Mouse (Mus musculus) neural tube, embryonic 11.5 days (tissue): ENCODE measurements at regions not wholly inside any gene's neighbourhood (a gene's known extent, or its start where the extent isn't known, plus 50 kb on each side); places are given as distances from the start of the nearest gene placed in this dataset.
A peak's percentile ranks its signal among the peaks of the same experiment; 100 is the strongest.

Experiments used
- ATAC-seq: fragments of 200-750 bp; cut with Nextera tagmentation; 2 replicates; pipeline ENCODE4 v1.8.0; 2017; ENCODE audit warnings: moderate number of reproducible peaks, mild to moderate bottlenecking, moderate TSS enrichment, moderate library complexity; ENCODE audit not compliant: insufficient read depth, low FRiP score, low TSS enrichment
- DNase-seq: peaks from one replicate; pipeline ENCODE4 v3.0.0-alpha.2; 2015; ENCODE audit warnings: low spot score
- H3K27ac ChIP-seq: fragments of 300-500 bp; sonication (generic); 2 replicates; pipeline ENCODE4 v1.5.1; 2014; ENCODE audit warnings: low read depth, mild to moderate bottlenecking, low read length
- H3K27me3 ChIP-seq: fragments of 300-500 bp; sonication (generic); 2 replicates; pipeline ENCODE4 v1.6.1; 2014; ENCODE audit warnings: mild to moderate bottlenecking, low read length, mixed read lengths; ENCODE audit not compliant: control insufficient read depth, insufficient read depth
- H3K36me3 ChIP-seq: fragments of 300-500 bp; sonication (generic); 2 replicates; pipeline ENCODE4 v1.6.1; 2014; ENCODE audit warnings: mild to moderate bottlenecking, low read length, moderate library complexity, mixed read lengths; ENCODE audit not compliant: control insufficient read depth, insufficient read depth
- H3K4me1 ChIP-seq: fragments of 300-500 bp; sonication (generic); 2 replicates; pipeline ENCODE4 v1.6.1; 2014; ENCODE audit warnings: low read length, mixed read lengths; ENCODE audit not compliant: control insufficient read depth, insufficient read depth
- H3K4me2 ChIP-seq: fragments of 300-500 bp; sonication (generic); 2 replicates; pipeline ENCODE4 v1.6.1; 2014; ENCODE audit warnings: low read depth, mild to moderate bottlenecking, moderate library complexity
- H3K4me3 ChIP-seq: fragments of 300-500 bp; sonication (generic); 2 replicates; pipeline ENCODE4 v1.5.1; 2014; ENCODE audit warnings: low read depth, low read length
- H3K9ac ChIP-seq: fragments of 300-500 bp; sonication (generic); 2 replicates; pipeline ENCODE4 v1.6.1; 2014; ENCODE audit warnings: mild to moderate bottlenecking, low read length
- H3K9me3 ChIP-seq: fragments of 300-500 bp; sonication (generic); 2 replicates; pipeline ENCODE4 v1.6.1; 2016; ENCODE audit warnings: low read length; ENCODE audit not compliant: control insufficient read depth
- WGBS: fragments of 180-500 bp; shearing (Covaris S2); extraction: QIAGEN DNeasy Blood & Tissue Kit; methylation state at CpG from one replicate; pipeline ENCODE4 v1.1.7; 2014; 5-methylcytosine and 5-hydroxymethylcytosine counted together

DNA sequence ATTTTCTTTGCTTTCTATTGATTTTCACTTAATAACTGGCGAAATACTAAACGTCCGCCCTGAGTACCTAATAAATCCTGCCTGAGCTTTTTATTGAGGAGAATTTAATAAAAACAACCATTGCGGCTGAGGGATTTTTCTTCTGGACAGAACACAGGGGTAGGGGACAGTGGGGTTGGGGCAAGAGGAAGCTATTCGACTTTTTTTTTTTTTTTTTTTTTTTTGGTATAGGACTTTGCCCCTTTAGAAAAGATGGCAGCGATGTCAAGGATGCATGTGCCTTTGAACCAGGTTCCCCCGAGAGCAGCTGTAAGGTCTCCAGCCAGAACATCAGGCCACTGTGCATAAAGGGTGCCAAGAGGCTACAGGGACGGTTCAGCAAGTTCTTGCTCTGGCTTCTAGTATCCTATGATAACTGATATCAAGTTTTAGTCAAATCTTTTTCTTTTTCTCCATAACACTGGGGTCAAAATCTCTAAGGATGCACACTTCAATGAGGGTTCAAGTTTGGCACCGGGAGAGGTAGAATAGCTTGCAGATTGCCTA is 126.9 kb downstream of the Gm10295 start:
- H3K4me2 ChIP-seq: no peak overlapping the region
- H3K27ac ChIP-seq: no peak overlapping the region
- ATAC-seq (no peak), DNase-seq (no peak)
- no peaks in the 10 kb centered on the region for H3K4me1 ChIP-seq
- H3K36me3 ChIP-seq: no peaks in the 10 kb centered on the region
- WGBS: 78% methylated on average over 9 of the region's 9 CpGs
- no peaks in the 10 kb centered on the region for H3K9me3 ChIP-seq
- no peak overlapping the region for H3K4me3 ChIP-seq
- H3K9ac ChIP-seq: no peak overlapping the region
- H3K27me3 ChIP-seq: no peaks in the 10 kb centered on the region

DNA sequence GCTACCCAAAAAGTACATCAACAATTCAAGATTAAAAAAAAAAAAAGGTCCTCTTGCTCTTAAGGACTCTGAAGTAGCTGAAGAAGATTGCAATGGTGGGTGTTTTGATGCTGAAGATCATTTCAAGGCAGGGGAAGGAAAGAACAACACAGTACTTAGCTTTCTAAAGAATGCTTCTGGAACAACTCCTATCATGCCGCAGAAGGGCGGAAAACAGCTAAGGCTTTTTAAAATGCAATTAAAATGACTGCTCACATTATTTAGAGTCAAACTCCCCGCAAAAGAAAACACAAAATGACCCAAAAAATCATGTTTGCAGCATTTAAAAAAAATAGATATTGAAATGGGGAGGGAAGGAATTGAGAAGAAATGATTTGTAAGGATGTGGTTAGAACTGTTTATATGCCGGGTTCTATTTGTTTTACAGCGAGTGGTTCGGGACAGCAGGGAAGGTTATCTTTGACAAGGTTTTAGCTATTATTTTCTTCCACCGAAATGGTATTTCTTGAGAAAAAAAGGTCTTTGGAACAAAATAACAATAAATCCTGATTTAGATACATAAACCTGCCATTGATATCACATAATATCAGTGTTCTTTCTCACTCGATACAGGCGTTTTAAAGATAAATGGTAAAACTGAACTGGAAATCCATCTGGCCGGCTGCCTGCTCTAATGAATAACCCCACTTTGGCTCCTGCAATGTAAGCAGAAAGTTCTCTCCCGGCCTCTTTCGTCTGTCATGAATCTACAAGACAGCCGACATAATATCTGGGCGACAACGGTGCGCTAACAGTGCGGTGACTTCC is 127.6 kb downstream of the Gm10295 start:
- 72% methylated on average over 17 of the region's 17 CpGs for WGBS
- Histone ChIP-seq H3K4me1 (no peaks in the 10 kb centered on the region), H3K27me3 (no peaks in the 10 kb centered on the region), H3K9me3 (no peaks in the 10 kb centered on the region), H3K9ac (no peak overlapping the region), H3K4me2 (no peak overlapping the region), H3K36me3 (no peaks in the 10 kb centered on the region), H3K27ac (no peak overlapping the region), H3K4me3 (no peak overlapping the region)
- no peak for ATAC-seq
- DNase-seq: no peak

DNA sequence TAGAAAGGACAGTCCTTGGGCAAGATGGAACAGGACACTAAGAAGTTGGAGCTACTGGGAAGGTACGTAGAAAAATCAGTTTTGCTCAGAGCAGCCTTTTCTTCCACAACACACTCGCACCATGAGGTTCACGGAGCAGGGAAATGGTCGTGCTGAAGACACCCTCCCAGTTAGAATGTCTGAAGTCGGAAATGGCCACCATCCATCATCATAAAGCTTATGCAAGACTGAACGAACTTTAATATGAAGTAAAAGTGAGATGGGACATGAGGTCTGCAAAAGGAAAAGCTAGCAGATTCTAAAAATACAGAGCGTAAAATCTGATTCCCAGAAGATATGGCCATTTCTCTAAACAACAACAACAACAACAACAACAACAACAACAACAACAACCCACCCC is 133.9 kb downstream of the Gm10295 start:
- no peaks in the 10 kb centered on the region for H3K4me1 ChIP-seq
- no peaks in the 10 kb centered on the region for H3K27me3 ChIP-seq
- no peaks in the 10 kb centered on the region for H3K9me3 ChIP-seq
- ATAC-seq (no peak), DNase-seq (no peak)
- no peak overlapping the region for H3K9ac ChIP-seq
- H3K4me3 ChIP-seq: no peak overlapping the region
- no peak overlapping the region for H3K27ac ChIP-seq
- no peaks in the 10 kb centered on the region for H3K36me3 ChIP-seq
- no peak overlapping the region for H3K4me2 ChIP-seq
- WGBS: 74% methylated on average over 7 of the region's 7 CpGs

DNA sequence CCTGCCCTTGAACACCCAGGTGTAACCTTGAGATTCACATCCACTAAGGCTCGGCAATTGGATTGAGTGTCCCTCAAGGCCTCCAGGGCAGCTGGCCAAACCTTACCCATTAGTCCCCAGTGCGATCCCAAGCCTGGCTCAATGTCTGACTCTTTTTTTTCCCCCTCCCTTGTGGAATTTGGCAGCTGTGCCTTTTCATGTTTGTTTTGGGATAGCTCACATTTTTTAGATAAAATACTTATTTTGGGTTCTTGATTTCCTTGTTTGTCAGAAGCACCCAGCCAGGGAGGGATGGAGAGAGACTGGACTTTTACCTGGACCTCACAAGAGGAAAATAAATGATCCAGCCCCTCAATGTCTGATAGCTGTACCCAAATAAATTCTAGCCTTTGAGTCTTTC is 134.5 kb downstream of the Gm10295 start:
- H3K27ac ChIP-seq: no peak overlapping the region
- H3K36me3 ChIP-seq: no peaks in the 10 kb centered on the region
- no peaks in the 10 kb centered on the region for H3K27me3 ChIP-seq
- H3K9ac ChIP-seq: no peak overlapping the region
- ATAC-seq (no peak), DNase-seq (no peak)
- no peaks in the 10 kb centered on the region for H3K4me1 ChIP-seq
- H3K9me3 ChIP-seq: no peaks in the 10 kb centered on the region
- 74% methylated on average over 2 of the region's 2 CpGs for WGBS
- H3K4me3 ChIP-seq: no peak overlapping the region
- H3K4me2 ChIP-seq: no peak overlapping the region

DNA sequence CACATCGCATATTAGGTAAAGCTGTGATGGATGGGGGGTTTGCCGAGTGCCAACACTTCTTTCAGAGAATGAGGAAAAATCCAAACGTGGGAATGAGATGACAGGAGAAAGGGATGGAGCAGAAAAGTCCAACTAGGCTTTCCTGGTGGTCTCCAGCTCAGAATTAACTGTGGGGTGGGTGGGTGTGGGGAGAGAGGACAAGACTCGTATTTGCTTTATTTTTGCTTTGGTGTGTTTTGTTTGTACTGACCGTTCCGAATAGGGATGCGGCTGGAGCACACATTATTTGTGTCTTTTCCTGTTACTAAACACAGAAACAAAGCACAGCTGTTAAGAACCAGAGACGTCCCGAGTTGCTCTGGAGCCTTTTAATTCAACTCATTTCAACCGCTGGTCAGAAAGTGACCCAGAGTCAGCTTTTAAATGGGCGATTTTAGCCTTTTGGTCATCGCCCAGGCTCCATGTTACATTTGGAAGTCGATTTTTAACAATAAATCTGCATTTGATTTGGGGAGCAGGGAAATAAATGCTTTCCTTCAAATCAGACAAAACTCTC is 136.7 kb downstream of the Gm10295 start:
- Histone ChIP-seq H3K4me2 (no peak overlapping the region), H3K9me3 (no peaks in the 10 kb centered on the region), H3K9ac (no peak overlapping the region), H3K27ac (no peak overlapping the region), H3K4me1 (no peaks in the 10 kb centered on the region), H3K36me3 (no peaks in the 10 kb centered on the region), H3K27me3 (no peaks in the 10 kb centered on the region), H3K4me3 (no peak overlapping the region)
- no peak for DNase-seq
- ATAC-seq: no peak
- WGBS: 58% methylated on average over 13 of the region's 13 CpGs

DNA sequence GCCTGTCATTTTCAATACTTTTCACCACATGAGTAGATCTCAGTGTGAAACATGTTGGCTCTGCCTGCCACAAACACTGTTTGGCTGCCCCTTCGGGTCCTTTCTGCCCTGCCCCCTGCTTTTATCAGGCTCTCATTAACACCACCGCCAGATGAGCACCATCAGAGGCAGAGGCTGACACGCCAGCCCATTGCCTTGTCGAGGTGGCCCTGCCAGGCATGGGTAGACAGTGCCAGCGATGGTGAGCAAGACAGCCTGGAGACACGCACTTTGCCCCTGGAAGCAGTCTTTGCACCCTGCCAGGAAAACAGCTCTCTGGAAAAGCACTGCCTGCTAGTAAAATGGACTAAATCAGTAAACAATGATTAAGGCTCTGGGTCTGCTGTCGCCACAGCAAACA is 158.2 kb downstream of the Gm10295 start:
- H3K4me3 ChIP-seq: no peak overlapping the region
- no peak overlapping the region for H3K27ac ChIP-seq
- H3K4me2 ChIP-seq: no peak overlapping the region
- no peaks in the 10 kb centered on the region for H3K36me3 ChIP-seq
- no peak for DNase-seq
- H3K9me3 ChIP-seq: no peaks in the 10 kb centered on the region
- no peaks in the 10 kb centered on the region for H3K4me1 ChIP-seq
- WGBS: 31% methylated on average over 7 of the region's 7 CpGs
- no peak overlapping the region for H3K9ac ChIP-seq
- ATAC-seq: no peak
- no peaks in the 10 kb centered on the region for H3K27me3 ChIP-seq

DNA sequence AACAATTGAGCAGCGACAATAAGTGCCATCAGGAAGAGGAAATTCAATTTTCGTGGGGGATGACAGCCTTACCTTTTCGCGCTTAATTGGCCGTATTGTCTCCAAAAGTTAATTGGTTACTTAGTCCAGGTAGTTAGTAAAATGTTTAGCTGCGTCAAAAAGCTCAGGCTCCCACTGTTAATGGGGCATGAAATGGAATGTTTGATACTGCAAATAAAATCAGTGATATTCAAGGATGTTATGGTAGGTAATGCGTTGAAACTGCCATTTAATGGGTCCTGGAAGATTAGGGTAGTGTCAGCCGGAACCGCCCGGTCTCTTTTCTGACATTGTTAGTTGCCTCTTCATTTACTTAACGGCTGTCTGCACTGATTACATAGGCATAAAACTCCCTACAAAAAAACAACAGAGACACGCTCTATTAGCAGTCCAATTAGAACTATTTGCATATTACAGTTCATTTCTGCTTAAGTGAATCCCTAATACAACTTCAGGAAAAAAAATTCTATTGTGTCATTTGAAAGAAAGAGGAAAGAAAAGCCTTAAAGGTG is 161.0 kb downstream of the Gm10295 start:
- no peak for ATAC-seq
- no peak overlapping the region for H3K4me2 ChIP-seq
- no peak overlapping the region for H3K9ac ChIP-seq
- no peak overlapping the region for H3K27ac ChIP-seq
- no peaks in the 10 kb centered on the region for H3K27me3 ChIP-seq
- H3K9me3 ChIP-seq: no peaks in the 10 kb centered on the region
- H3K4me3 ChIP-seq: no peak overlapping the region
- WGBS: 49% methylated on average over 12 of the region's 12 CpGs
- no peaks in the 10 kb centered on the region for H3K36me3 ChIP-seq
- no peaks in the 10 kb centered on the region for H3K4me1 ChIP-seq
- DNase-seq: no peak

DNA sequence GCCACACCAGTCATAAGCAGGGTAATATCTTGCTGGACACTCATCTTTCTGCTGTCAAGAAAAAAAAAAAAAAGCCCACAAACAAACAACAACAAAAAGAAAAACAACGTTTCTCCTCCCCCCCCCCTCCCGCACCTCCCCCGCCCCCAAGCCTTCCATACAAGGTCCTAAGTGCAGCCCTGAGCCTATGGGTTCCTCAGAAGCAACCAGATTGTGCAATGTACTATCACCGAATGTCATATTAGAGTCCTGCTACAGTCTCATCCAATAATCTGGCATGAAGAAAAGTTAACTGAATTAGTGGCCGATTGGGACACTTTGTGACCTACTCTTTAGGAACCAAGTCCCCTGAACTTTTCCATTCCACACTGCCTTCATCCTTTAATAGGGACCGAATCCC is 161.5 kb downstream of the Gm10295 start:
- no peak overlapping the region for H3K4me2 ChIP-seq
- no peak overlapping the region for H3K27ac ChIP-seq
- 82% methylated on average over 6 of the region's 6 CpGs for WGBS
- no peak overlapping the region for H3K4me3 ChIP-seq
- DNase-seq (no peak), ATAC-seq (no peak)
- H3K9ac ChIP-seq: no peak overlapping the region
- no peaks in the 10 kb centered on the region for H3K27me3 ChIP-seq
- H3K36me3 ChIP-seq: no peaks in the 10 kb centered on the region
- H3K4me1 ChIP-seq: no peaks in the 10 kb centered on the region
- H3K9me3 ChIP-seq: no peaks in the 10 kb centered on the region

DNA sequence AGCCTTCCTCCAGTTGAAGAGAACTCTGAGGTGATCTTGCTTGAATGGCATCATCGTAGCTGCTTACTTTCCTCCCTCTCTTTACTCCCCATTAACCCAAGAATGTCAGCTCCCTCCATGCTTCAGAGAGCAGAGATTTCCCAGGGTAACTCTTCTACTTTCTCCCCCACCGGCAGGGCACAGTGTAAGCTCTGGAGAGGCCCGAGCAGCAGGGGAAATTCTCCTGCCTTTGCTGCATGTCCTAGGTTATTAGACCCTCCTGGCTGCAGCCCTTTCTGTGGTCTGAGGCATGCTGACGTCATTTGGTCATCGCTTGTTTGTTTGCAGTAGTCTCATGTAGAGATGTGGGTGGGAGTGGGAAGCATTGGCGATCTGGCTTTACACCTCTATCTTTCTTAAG is 163.2 kb downstream of the Gm10295 start:
- WGBS: 25% methylated on average over 6 of the region's 6 CpGs
- no peaks in the 10 kb centered on the region for H3K36me3 ChIP-seq
- peak; percentile 11 for DNase-seq
- H3K9me3 ChIP-seq: no peaks in the 10 kb centered on the region
- H3K4me2 ChIP-seq: no peak overlapping the region
- ATAC-seq: no peak
- no peak overlapping the region for H3K4me3 ChIP-seq
- H3K4me1 ChIP-seq: no peaks in the 10 kb centered on the region
- H3K27me3 ChIP-seq: no peaks in the 10 kb centered on the region
- no peak overlapping the region for H3K27ac ChIP-seq
- H3K9ac ChIP-seq: no peak overlapping the region
